Mouse (Mus musculus): ENCODE results near the gene Zfp503.

The Zfp503 gene

DNA sequence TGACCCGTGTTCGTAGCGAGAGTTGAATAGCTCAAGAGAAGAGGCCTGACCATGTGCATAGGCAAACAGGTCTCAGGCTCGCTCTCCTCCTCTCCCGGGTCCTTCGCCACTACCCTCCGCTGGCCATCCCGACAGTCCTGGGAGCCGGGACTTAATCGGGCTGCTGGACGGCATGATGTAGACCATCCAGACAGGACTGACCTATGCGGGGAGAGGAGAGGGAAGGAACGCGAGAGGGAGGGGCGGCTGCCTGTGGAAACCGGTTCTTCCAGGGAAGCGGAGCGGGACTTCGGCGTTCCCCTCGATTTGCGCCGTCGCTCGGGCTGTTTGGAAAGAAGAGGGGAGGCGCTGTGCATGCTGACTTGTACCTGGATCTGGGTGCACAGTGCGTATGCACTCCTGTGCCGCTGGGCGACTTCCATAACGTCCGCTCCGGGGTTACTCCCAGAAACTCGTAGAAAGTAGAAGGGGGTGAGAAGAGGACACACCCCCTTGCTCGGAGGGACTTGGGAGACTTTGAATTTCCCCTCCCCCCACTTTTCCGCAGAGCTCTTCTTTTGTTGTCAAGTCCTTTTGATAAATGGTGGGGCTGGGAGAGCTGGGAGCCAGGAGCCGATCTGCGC lies at the start of gene Zfp503:
TSS of gene Zfp503 (minus strand) at position 311 of the 623 bp plus-strand sequence.
- peak; percentile 67 for DNase-seq (ENCODE audit: low spot score)

DNA sequence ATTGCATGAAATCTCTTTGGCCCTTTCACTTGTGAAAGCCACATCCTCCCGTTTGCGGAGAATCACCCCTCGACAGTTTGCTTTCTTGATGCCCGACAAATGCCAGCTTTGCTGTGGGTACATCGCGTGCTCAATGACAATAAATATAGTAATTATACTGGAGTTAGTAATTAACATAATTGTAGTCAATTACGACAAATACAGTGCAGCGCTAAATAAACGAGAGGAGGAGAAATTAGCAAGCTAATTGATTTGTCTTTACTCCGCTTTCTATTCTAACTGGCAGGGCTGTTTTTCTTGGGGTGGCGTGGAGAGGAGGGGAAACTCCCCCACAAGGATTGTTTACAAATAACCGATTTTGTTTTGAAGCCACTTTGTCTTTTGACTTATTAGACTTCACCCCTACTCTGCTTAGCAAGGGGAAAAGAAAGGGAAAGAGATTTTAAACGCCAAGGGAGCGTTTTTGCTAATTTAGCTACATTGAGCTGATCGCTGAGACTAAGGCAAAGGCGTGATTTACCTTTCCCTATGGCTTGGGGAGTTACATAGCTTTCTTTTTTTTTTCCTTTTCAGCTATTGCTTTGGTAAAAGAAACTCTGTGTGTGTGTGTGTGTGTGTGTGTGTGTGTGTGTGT lies 48.2 kb upstream of the Zfp503 start:
- DNase-seq (ENCODE audit: low spot score): no peak

DNA sequence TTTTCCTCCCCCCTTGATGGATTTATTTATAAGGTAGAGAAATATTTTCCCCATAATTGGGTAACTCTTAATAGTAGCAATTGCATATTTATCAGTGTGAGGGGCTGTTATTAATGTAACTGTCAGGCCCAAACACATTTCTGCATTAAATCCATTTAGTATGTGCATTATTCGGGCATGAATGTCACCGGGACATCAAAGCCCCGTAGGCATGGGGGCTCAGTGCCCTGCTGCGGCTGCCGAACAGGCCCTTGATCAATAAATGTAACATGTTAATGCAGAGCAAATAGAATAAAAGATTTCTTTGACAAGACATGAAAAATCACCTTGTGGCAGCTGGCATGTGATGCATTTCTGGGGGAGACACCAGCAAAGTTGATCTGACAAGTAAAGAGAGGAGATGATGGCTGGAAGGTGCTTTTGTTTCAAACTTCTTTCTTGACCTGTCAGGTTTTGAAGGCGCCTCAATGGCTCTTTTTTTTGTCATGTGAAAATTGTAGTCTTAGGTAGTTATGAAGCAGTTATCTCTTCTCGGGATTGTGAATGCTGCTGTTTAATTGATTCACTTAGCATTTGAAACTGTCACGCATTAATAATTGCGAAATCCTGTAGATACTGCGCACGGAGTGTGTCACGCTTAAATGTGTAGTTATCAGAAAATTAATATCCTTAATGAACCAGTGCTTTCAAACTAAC lies 47.5 kb upstream of the Zfp503 start:
- DNase-seq (ENCODE audit: low spot score): no peak

DNA sequence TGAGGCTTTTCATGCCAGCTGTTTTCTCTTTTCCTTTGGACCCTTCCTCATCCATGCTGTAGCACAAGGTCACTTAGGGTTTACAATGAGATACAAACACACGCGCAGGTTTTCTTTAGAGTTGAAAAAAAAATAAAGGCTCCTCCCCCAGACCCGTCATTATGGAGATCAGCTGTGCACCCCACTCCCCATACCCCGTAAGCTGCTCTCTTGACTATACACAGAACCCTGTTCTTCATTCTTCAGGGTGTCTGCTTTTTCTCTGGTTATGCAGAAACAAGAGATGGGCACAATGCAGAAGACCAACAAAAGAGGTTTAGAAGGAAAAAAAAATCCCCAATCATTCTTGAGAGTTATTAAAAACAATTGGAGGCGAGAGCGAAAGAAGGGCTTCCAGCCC lies 46.9 kb upstream of the Zfp503 start:
- DNase-seq (ENCODE audit: low spot score): no peak

DNA sequence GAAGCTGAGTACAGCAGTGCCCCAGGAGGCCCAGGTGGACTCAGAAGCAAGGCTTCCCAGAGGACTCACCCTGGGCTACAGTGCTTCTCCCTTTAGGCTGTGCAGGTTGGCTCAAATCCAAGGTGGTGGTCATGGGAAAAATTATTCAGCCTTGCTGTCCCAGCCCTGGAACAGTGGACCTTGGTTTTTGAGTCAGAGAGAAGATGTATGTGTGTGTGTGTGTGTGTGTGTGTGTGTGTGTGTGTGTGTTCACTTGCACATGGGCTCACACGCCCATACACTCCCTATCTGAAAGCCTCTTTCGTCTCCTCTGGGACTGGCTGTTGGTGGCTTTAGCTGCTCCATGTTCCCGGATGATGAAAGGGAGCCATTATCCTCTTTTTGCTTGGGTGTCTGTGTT lies 46.5 kb upstream of the Zfp503 start:
- DNase-seq (ENCODE audit: low spot score): no peak

DNA sequence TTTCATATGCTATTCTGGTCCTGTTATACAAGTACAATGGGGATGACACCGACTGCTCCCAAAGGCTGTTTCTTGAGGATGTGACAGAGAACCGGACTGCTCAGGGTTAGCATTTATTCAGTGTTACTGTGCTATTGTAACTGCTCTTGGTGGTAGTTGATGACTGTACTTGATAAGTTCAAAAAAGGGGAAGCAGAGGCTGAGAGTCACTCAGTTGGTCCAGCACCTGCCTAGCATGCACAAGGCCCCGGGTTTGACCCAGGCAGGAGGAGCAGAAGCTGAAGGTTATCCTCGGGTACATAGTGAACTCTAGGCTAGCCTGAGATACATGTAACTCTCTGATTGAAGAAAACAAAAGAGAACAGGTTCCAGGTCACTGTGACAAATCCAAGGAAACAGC lies 34.1 kb upstream of the Zfp503 start:
- no peak for DNase-seq (ENCODE audit: low spot score)

DNA sequence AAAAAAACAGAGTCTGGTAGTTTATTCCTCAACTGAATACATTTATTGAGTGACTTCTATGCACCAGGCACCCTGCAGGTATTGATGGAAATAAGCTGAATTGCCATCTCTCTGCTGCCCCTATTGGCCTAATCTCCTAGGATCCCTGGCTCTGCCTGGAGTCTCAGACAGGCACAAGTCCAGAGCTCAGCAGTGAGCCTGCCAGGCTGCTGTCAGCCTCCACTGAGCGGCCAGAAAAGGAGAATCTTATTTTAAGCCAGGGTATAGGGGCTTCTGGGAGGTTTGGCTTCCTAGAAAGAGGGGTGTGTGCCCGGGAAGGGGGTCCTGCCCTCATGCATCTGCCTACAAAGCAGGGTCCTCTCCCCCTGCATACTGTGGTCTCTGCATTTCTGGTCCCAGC lies 31.5 kb upstream of the Zfp503 start:
- no peak for DNase-seq (ENCODE audit: low spot score)

DNA sequence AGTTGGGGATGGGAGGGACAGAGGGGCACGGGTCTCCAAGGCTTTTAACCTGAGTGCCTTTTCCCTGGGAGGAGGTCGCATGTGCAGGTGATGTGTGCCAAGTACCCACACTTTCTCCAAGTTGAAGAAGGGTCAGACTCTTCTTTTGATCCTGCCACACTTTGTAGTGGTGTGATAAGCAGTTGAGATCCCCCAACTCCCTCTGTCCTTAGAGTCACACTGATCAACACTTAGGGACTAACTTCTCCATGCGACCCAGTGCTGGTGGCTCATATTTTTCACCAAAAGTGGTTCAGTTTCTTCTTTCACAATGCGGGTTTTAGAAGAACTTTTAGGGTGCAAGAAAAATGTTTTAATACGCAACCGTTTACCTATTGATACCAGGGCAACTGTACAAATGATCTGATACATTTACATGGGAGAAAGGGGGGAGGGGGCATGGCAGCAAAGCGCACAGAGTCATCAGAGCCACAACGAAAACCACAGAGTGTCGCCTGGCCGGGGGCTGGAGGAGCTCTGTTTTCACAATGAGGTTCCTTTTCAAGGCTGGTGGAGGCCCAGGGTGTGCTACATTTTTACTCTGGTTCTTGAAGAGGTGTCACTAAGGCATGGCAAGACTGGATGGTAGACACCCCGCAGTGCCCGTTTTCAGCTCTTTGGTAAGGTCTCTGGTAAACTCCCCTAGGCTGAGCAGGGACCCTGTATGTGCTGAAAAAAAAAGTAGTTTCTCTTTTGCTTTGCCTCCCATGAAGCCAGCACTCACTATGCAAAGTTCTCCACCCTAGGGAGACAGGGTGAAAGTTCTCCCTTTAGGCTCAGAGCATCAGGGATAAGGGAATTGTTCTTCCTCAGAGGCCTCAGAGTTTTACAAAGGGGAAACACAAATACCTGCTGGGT lies 30.8 kb upstream of the Zfp503 start:
- no peak for DNase-seq (ENCODE audit: low spot score)

DNA sequence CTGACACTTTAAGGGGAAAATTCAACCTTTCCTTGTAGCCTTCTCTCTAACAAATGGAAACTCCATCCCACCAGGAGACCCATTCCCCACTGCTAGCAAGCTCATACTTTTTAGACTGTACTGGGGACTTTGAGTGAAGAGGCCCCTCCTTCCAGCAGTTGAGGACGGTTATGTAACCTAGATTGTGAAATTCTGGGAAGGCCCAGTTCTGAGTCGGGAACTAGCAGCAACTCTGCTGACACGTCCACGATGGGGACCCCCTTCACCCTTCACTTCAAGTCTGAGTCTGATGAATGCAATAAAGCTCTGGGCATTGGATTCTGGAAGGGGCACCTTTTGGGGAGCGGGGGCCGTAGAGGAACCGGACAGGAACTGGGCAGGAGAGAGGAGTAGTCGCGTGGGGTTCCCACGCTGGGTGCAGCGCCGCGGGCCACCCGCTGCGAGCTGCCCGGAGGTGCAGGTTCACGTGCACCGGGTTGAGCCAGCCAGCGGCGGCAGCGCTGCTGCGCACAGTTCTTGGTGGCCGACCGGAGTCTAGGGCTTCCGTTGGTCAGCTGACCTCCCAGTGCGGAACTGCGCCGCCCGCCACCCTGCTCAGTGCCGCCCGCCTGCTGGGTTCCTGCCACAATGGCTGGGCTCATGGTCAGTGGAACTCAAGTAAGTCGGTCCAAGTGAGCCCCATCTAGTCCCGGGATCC lies 30.0 kb upstream of the Zfp503 start, which contains the start of gene Lrmda:
TSS of gene Lrmda (plus strand) at position 461 of the 697 bp plus-strand sequence.
- peak; percentile 63 for DNase-seq (ENCODE audit: low spot score)

DNA sequence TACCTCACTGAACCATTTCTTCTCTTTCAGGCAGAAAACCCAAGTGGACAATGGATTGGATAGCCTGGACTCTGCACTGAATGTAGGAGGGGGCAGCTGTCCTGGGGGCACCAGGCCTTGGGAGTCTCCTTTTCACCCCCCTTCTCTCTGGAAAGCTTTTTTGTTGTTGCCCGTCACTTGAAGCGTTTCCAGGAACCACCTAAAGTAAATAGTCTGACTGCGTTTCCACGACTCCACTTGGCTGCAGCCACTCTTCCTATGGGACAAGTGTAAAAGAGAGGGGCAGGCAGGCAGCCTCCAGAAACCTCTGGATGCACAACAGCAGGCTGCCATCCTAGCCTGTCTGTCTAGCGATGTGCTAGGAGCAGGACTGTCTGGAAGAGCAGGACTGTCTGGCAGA lies 27.6 kb upstream of the Zfp503 start:
- DNase-seq (ENCODE audit: low spot score): no peak

DNA sequence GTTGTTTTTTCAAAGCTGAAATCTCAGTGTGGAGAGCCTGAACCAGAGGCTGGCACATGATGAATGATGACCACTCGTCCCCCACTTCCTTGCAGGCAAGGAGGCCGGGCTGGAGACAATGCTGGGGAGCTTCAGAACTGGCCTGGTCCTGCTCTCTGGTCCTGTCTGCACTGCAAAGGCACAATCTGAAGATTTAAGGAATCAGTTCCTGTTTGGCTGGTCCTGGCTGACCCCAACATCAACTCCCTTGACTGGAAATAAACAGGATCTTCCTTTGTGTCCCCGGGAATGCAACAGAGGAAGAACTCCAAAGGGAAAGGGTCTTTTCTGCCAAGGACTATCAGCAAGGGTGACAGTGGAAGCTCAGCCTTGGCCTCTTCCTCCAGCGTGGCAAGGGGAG lies 25.4 kb upstream of the Zfp503 start:
- DNase-seq (ENCODE audit: low spot score): no peak

DNA sequence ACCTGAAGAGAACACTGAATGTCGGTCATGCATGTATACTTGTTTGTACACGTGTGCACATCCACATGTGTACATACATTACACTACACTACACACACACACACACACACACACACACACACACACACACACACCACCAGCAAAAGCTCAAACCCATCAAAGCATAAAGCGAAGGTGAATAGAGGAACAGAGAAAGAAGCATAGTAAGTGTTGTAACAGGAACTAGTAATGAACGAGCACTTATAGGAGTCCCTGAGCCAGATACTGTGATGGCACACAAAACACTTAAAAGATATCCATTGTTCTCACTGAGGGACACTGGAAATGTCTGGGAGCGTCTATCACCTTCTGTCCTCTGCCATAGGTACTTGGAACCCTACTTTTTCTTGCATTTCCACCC lies 24.9 kb upstream of the Zfp503 start:
- DNase-seq (ENCODE audit: low spot score): no peak

DNA sequence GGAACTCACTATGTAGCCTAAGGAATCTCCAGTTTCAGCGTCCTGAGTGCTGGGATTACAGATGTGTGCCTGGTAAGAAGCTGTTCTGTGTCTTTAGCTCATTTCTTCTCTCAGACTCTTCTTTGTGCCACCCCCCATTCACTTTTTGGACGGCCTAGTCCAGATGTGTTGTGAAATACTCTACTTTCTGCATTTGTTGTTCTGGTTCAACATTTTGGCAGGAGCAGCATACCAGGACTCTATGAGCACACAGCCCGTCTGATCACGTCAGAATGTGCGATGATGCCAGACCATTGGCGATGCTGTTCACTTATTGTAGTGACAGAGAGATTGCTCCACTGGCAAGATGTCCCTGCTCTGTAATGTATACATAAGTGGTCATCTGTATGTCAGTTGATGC lies 17.6 kb upstream of the Zfp503 start:
- no peak for DNase-seq (ENCODE audit: low spot score)

DNA sequence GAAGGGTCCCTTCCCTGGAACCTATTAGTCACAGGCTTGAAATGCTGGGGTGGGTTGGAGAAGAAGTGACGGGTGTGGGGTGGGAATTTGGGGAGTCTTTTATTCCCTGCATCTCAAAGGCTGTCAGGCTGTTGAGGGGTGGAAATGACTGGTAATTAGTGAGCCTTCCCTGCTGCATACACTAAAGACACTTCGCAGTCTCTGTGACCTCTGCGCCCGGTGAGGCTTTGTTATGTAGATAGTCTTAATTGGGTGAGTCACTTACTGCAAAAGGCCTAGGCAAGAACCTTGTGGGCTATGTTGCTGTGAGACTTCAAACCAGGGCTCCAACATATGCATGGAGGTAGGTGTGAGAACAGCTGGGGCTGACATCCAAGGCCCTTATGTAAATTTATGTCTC lies 15.5 kb upstream of the Zfp503 start:
- DNase-seq (ENCODE audit: low spot score): no peak

DNA sequence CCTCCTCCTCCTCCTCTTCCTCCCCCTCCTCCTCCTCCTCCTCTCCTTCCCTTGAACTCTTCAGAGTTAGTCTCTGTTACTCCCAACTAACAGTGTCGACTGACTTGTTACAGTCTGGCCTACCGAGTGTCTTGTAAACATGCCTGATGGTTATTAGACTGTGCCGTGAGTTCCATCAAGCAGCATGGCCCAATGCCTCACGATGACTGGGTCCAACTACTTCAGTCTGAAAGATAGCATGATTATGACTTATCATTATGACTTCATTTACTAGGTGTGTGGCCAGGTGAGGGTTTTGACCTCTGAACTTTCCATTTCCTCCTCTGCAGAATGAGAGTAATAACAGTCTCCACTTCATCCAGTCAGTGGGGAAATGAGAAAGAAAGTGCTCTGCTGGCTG lies 14.2 kb upstream of the Zfp503 start:
- DNase-seq (ENCODE audit: low spot score): no peak

DNA sequence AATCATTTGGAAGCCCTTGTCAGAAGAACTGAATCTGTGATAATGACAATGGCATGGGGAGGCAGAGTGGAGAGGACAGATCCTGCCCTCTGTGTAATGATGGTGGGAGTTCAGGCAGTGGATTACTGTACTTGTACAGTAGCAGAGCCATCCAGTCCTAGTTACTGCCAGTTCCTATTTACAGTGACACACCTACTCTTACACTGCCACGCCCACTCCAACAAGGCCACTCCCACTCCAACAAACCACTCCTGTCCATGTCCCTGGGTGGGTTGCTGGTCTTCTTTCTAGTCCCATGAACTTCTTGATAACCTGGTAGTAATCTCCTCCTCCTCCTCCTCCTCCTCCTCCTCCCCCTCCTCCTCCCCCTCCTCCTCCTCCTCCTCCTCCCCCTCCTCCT lies 13.8 kb upstream of the Zfp503 start:
- DNase-seq (ENCODE audit: low spot score): no peak

DNA sequence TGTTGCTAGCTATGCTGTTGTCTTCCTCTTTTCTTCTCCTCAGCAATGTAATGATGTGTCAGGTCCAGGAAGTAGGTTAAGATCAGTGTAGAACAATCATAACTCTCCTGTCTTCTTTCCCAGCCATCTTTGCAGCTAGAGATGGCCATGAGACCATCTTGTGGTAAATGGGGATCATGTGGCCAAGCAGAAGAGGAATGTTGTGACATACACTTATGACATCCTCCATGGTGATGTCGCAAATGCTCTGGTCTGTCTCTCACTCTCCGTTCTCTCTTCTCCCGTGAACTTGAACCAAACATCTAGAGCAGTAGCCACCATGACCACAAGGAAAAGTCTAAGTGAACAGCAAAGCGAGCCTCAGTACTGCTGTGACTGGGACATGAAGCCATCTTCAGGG lies 10.2 kb upstream of the Zfp503 start:
- no peak for DNase-seq (ENCODE audit: low spot score)

DNA sequence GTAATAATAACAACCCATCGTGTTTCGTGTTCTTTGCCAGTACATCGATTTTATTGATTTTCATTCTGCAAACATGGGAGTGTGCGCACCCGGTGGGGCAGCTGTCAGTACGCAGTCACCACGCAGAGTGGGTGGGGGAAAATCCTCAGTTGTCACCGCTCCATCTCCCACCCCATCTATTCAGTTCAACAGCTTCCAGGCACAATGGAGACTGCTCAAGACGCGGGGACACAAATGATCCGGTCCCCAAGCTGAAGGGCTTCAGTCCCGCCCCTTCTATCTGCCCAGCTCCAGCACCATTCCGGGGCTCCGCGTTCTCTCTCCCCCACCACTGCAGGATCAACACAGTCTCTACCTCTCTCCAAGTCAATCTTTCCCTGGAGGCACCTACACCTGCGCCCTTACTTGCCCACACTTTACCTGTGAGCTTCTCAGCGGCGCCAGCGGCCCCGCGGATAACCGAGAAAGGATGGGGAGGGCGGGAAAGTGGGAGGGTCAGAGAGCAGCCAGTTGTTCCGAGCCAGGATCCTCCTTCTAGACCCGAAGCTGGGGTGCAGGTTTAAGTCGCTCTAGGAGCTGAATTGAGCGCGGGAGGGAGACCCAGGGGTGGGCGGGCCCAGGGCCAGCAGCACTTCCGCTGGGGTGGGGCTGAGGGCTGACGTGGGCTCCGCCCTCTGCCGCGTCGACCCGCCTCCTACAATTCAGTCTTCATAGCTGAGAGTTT lies 5.8 kb upstream of the Zfp503 start:
- DNase-seq (ENCODE audit: low spot score): peak; percentile 78

DNA sequence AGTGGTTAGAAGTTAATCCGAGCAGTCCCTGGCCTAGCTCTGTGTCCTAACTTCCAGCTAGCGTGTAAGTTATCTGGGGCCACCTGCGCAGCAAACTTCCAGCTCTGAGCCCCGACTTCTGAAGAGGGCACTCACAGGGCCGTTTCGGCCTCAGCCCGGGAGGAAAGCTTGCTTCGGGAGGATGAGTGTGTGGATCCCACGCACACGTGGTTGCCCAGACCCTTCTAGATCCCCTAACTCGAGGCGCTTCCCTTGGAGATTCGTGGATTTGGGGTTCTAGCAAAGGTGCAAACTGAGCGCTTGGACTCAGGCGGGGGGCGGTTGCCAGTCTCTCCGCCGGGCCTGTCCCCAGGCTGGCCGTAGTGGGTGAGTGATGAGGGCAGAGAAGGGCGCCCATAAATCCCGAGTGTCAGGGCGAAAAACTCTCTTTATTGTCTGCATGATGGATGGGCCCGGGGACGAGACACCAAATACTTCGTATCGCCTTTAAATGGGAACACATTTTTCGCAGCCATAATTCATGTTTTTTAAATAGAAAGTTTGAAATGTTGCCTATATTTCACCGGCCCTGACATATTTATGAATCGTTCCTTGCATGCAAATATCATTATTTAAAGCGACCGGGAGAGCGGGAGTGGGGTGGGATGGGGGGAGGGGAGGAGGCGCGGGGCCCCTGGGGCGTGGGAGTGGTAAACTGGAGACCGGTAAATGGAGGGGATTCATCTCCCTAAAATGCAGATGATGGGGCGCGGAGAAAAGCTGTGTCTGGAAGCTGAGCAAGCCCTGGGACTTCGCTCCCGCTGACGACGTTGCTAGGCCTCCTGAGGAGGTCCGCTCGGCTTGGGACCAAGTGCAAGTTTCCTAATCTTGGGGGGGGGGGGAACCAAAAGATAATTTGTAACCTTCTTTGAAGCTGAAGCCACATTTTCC lies 4.9 kb upstream of the Zfp503 start:
- no peak for DNase-seq (ENCODE audit: low spot score)
